Mouse (Mus musculus) hindbrain, embryonic 14.5 days (tissue): Measurements from ENCODE around the gene Tead2. TPM values are rescaled to one million over a fixed set of nuclear protein-coding genes. Genes with fewer than 3 reads are reported as not detected.
"Not testable (repeated sequence)": the region's sequence is repeated elsewhere in the genome, so short reads cannot be mapped to it uniquely, and the experiment has no call there.

Source experiments
- ATAC-seq: fragments of 200-750 bp; cut with Nextera tagmentation; 2 replicates; pipeline ENCODE4 v1.8.0; 2017; ENCODE audit warnings: moderate number of reproducible peaks, mild to moderate bottlenecking, moderate TSS enrichment, moderate library complexity; ENCODE audit not compliant: low FRiP score
- DNase-seq: peaks from one replicate; pipeline ENCODE4 v3.0.0-alpha.2; 2015; ENCODE audit warnings: low spot score
- H3K27ac ChIP-seq: fragments of 300-500 bp; sonication (generic); 2 replicates; pipeline ENCODE4 v1.5.1; 2014; ENCODE audit warnings: mild to moderate bottlenecking, moderate library complexity
- H3K27me3 ChIP-seq: fragments of 300-500 bp; sonication (generic); 2 replicates; pipeline ENCODE4 v1.6.1; 2014; ENCODE audit warnings: mild to moderate bottlenecking, low read length, mixed read lengths; ENCODE audit not compliant: control insufficient read depth, insufficient read depth
- H3K36me3 ChIP-seq: fragments of 300-500 bp; sonication (generic); replicated peaks from 2 replicates; pipeline ENCODE4 v1.6.1; 2014; ENCODE audit not compliant: control insufficient read depth, insufficient read depth
- H3K4me1 ChIP-seq: fragments of 300-500 bp; sonication (generic); replicated peaks from 2 replicates; pipeline ENCODE4 v1.6.1; 2014; ENCODE audit warnings: antibody characterized with exemption, low read length, mixed read lengths; ENCODE audit not compliant: control insufficient read depth, insufficient read depth
- H3K4me2 ChIP-seq: fragments of 300-500 bp; sonication (generic); replicated peaks from 2 replicates; pipeline ENCODE4 v1.6.1; 2014; ENCODE audit warnings: mild to moderate bottlenecking, moderate library complexity
- H3K4me3 ChIP-seq: fragments of 300-500 bp; sonication (generic); replicated peaks from 2 replicates; pipeline ENCODE4 v1.5.1; 2014; ENCODE audit warnings: mild to moderate bottlenecking, low read length
- H3K9ac ChIP-seq: fragments of 300-500 bp; sonication (generic); 2 replicates; pipeline ENCODE4 v1.6.1; 2014
- H3K9me3 ChIP-seq: fragments of 300-500 bp; sonication (generic); 2 replicates; pipeline ENCODE4 v1.6.1; 2016; ENCODE audit warnings: low read length; ENCODE audit not compliant: control insufficient read depth
- WGBS: fragments of 180-500 bp; shearing (Covaris S2); extraction: QIAGEN DNeasy Blood & Tissue Kit; methylation state at CpG from one replicate; pipeline ENCODE4 v1.1.7; 2014; 5-methylcytosine and 5-hydroxymethylcytosine counted together
- polyA plus RNA-seq: library from polyadenylated mRNA; unstranded; fragments of >200 nt; fragmentation: Nextera tagmentation; extraction: Ambion mirVana; gene quantifications from 2 replicates; pipeline ENCODE4 v1.2.1, GENCODE M21; 2014

Gene Tead2
- polyA plus RNA-seq, 1 experiment from 2014 or later: 37.7 TPM

- DNase-seq (no peak), ATAC-seq (no peak)
- Histone ChIP-seq H3K9ac (no peak overlapping the region), H3K27ac (no peak overlapping the region), H3K36me3 (no peaks in the 10 kb centered on the region), H3K4me3 (no peak overlapping the region), H3K27me3 (peaks cover 9% of the 10 kb centered on the region), H3K9me3 (no peaks in the 10 kb centered on the region), H3K4me2 (no peak overlapping the region), H3K4me1 (peaks cover 20% of the 10 kb centered on the region)
- 76% methylated on average over 17 of the region's 17 CpGs for WGBS
Measured at GRCm38 (mm10) chr7:45237747-45238699, 22.5 kb downstream of the Tead2 start.

GRCm38 (mm10) chr7:45238723-45239496, 23.4 kb downstream of the Tead2 start, which contains the start of gene Cd37:
TSS of gene Cd37 (minus strand) at chr7:45239115.
- H3K36me3 ChIP-seq: no peaks in the 10 kb centered on the region
- 34% methylated on average over 20 of the region's 20 CpGs for WGBS
- ATAC-seq (no peak), DNase-seq (no peak)
- no peak within 1 kb of the TSS for H3K9ac ChIP-seq
- no peak within 1 kb of the TSS for H3K4me3 ChIP-seq
- no peaks in the 10 kb centered on the region for H3K9me3 ChIP-seq
- no peak within 1 kb of the TSS for H3K4me2 ChIP-seq
- peaks cover 9% of the 10 kb centered on the region for H3K27me3 ChIP-seq
- no peak within 1 kb of the TSS for H3K27ac ChIP-seq
- peaks cover 20% of the 10 kb centered on the region for H3K4me1 ChIP-seq

DNA sequence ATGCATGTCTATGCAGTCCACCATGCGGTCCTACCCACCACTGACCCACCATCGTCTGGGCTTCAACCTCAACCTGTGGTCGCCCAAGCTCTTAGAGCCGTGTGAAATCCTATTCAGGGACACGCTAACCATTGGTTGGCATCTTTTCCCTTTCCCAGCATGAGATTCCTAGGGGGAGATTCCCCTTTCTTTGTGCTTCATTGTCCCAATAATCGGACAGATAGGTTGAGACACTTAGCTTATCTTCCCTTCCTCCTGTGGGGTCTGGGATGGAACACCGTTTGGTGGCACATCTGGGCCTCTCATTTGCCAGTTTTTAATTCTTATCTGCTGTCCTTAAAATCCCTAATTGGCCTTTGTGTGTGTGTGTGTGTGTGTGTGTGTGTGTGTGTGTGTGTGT, 24.6 kb downstream of the Tead2 start:
- Histone ChIP-seq H3K27me3 (peaks cover 9% of the 10 kb centered on the region), H3K36me3 (no peaks in the 10 kb centered on the region), H3K27ac (no peak overlapping the region), H3K4me3 (no peak overlapping the region), H3K4me1 (peaks cover 11% of the 10 kb centered on the region), H3K9me3 (no peaks in the 10 kb centered on the region), H3K9ac (no peak overlapping the region), H3K4me2 (peak overlapping the region; percentile 69)
- 75% methylated on average over 7 of the region's 7 CpGs for WGBS
- DNase-seq (no peak), ATAC-seq (no peak)

DNA sequence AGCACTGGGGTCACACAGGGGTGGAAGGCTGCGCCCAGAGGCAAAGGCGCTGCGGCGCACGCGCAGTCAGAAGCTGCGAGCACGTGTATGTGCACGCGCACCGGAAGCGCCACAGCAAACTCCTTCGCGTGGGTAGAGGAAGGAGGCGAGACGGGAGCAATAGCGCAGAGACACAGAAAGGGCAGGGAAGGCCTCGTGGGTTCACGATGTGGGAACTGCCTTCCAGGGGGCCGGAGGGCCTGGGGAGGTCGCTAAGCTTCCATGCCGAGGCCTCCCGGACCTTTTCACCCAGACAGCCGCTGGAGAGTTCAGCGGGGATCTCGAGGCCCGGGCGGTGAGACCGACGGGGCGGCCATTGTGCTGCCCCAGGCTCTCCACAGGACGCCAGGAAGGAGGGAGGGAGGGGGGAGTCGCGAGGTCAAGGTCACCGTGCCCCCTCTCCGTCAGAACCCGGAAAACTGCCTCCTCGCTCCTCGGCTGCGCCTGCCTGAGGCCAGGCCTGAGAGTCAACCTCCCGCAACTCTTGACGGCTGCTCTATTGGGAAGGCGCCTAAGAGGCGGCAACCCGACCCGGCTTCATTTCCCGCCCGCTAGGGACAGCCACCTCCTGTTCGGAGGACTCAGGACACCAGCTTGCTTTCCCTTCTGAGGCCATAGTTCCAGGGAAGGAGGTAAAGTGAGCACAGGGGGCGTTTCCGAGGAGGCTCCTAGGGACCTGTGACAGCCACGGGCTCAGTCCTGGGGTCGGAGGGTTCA, 25.3 kb downstream of the Tead2 start, which contains the start of gene Slc6a16:
Slc6a16 (plus strand) TSS at position 453 of the 756 bp plus-strand sequence.
- H3K9me3 ChIP-seq: no peaks in the 10 kb centered on the region
- ATAC-seq: peak; percentile 53; the same call in 1 of the 2 replicates

DNA sequence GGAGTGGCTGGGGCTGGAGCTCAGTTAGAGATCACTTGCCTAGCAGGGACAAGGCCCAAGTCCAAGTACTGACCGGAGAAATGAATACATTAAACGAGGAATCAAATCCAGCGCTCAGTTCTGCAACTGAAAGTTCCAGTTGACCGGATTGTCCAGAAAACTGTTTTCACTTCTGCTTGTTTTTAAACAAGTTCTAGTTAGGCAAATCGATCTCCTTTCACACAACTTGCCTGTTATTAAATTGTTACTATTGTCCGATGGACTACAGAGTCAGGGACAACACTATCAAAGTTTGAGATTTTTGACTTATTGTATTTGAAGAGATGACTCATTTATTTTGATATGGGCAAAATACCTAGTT, 25.8 kb downstream of the Tead2 start:
- ATAC-seq: no peak
- 74% methylated on average over 6 of the region's 6 CpGs for WGBS
- Histone ChIP-seq H3K9ac (0 out of 2 replicates have a peak overlapping the region, but pooled peaks have one; percentile 51), H3K27ac (no peak overlapping the region), H3K4me1 (peaks cover 10% of the 10 kb centered on the region), H3K4me2 (peak overlapping the region; percentile 69), H3K9me3 (no peaks in the 10 kb centered on the region), H3K36me3 (no peaks in the 10 kb centered on the region), H3K4me3 (peak overlapping the region; percentile 39; the same call in 1 of the 2 replicates), H3K27me3 (peaks cover 9% of the 10 kb centered on the region)
- no peak for DNase-seq

More for the DNA sequence above, 25.3 kb downstream of the Tead2 start, which contains the start of gene Slc6a16:
- Histone ChIP-seq H3K4me2 (peak within 1 kb of the TSS; percentile 69), H3K36me3 (no peaks in the 10 kb centered on the region), H3K9ac (peak within 1 kb of the TSS; percentile 51; the same call in 1 of the 2 replicates), H3K27ac (no peak within 1 kb of the TSS), H3K4me3 (peak within 1 kb of the TSS; percentile 39), H3K4me1 (peaks cover 10% of the 10 kb centered on the region), H3K27me3 (peaks cover 9% of the 10 kb centered on the region)
- DNase-seq: peak; percentile 71
- WGBS: 7% methylated on average over 53 of the region's 53 CpGs

GRCm38 (mm10) chr7:45247666-45248065, 32.1 kb downstream of the Tead2 start:
- Histone ChIP-seq H3K4me3 (no peak overlapping the region), H3K9ac (no peak overlapping the region), H3K4me1 (no peaks in the 10 kb centered on the region), H3K36me3 (no peaks in the 10 kb centered on the region), H3K9me3 (no peaks in the 10 kb centered on the region), H3K4me2 (no peak overlapping the region), H3K27me3 (no peaks in the 10 kb centered on the region), H3K27ac (no peak overlapping the region)
- DNase-seq (no peak), ATAC-seq (no peak)
- WGBS: 45% methylated on average over 3 of the region's 3 CpGs

DNA sequence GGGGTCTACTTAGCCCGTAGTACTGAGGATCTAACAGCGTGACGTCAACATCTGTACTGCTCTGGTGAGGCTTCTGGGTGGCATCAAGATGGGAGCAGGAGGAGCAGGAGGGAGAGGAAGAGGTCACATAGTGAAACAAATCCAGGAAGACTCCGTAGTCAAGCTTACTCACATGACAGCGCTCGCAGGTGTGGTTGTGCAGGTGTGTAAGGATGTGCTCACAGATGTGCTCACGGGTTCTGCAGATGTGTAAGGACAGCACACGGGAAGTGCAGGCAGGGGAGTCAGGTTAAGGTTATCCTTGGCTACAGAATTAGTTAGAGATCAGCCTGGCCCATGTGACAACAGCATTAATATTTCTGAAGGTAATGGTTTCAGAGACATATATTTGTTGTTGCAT, 38.3 kb downstream of the Tead2 start:
- H3K9me3 ChIP-seq: no peaks in the 10 kb centered on the region
- DNase-seq: no peak
- no peak overlapping the region for H3K9ac ChIP-seq
- no peak for ATAC-seq
- no peaks in the 10 kb centered on the region for H3K27me3 ChIP-seq
- H3K4me2 ChIP-seq: no peak overlapping the region
- no peaks in the 10 kb centered on the region for H3K4me1 ChIP-seq
- H3K27ac ChIP-seq: no peak overlapping the region
- H3K4me3 ChIP-seq: no peak overlapping the region
- WGBS: 91% methylated on average over 8 of the region's 8 CpGs
- H3K36me3 ChIP-seq: no peaks in the 10 kb centered on the region

DNA sequence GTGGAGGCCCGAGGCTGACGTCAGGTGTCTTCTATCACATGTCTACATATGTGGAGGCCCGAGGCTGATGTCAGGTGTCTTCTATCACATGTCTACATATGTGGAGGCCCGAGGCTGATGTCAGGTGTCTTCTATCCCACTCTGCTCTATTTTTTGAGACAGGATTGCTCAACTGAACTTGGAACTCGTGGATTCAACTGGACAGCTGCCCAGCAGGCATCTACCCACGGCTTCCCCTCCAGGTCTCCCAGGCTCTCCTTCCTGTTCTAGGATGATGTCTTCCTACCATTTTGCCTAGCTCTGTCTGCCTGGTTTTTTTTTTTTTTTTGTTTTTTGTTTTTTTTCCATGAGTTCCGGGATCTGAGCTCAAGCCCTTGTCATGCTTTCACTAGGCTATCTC, 40.3 kb downstream of the Tead2 start:
- WGBS: 82% methylated on average over 5 of the region's 7 CpGs
- ATAC-seq, DNase-seq, H3K9ac ChIP-seq, H3K4me3 ChIP-seq, H3K27me3 ChIP-seq, H3K4me1 ChIP-seq, H3K9me3 ChIP-seq, H3K36me3 ChIP-seq, H3K4me2 ChIP-seq, H3K27ac ChIP-seq: not testable (repeated sequence)
